Mouse (Mus musculus) cerebellum, postnatal 25 days (tissue): ENCODE data around the gene Nfatc3.

Source experiments
- DNase-seq, 2 experiments: peaks; one replicate each; pipeline ENCODE4 v3.0.0; 2021; ENCODE audit warnings: mixed read lengths in 2 of 2

Nfatc3 gene

GRCm38 (mm10) chr8:106127882-106128410, 69.3 kb downstream of the Nfatc3 start:
- no peak for DNase-seq

- no peak for DNase-seq
These were observed 70.7 kb downstream of the Nfatc3 start for GRCm38 (mm10) chr8:106129232-106129930.

- DNase-seq: no peak
These were observed 71.4 kb downstream of the Nfatc3 start for GRCm38 (mm10) chr8:106129997-106130396.

- no peak for DNase-seq
These were observed 71.9 kb downstream of the Nfatc3 start for GRCm38 (mm10) chr8:106130505-106130904.

- DNase-seq: no peak
These were observed 72.4 kb downstream of the Nfatc3 start for GRCm38 (mm10) chr8:106131021-106131420.

- no peak for DNase-seq
These were observed 73.0 kb downstream of the Nfatc3 start for GRCm38 (mm10) chr8:106131488-106132222.

GRCm38 (mm10) chr8:106132356-106132755, 73.7 kb downstream of the Nfatc3 start:
- DNase-seq: no peak

- no peak for DNase-seq
These were observed 74.9 kb downstream of the Nfatc3 start for GRCm38 (mm10) chr8:106133526-106133925.

- no peak for DNase-seq
These were observed 75.3 kb downstream of the Nfatc3 start for GRCm38 (mm10) chr8:106133946-106134345.

- DNase-seq: no peak
These were observed 76.3 kb downstream of the Nfatc3 start for GRCm38 (mm10) chr8:106134751-106135571.

- no peak for DNase-seq
These were observed 77.0 kb downstream of the Nfatc3 start for GRCm38 (mm10) chr8:106135672-106136071.

- DNase-seq: no peak
These were observed 77.8 kb downstream of the Nfatc3 start, which contains the start of gene Esrp2 for GRCm38 (mm10) chr8:106136156-106137130. TSS of gene Esrp2 (minus strand) at chr8:106136974.

GRCm38 (mm10) chr8:106137218-106137905, 78.7 kb downstream of the Nfatc3 start:
- DNase-seq: no peak

- DNase-seq: peak; percentile 59 to 68
These were observed 79.4 kb downstream of the Nfatc3 start for GRCm38 (mm10) chr8:106137906-106138477.

GRCm38 (mm10) chr8:106138616-106139015, 80.0 kb downstream of the Nfatc3 start:
- no peak for DNase-seq

- no peak for DNase-seq
These were observed 81.6 kb downstream of the Nfatc3 start for GRCm38 (mm10) chr8:106140191-106140590.

GRCm38 (mm10) chr8:106140769-106141168, 82.1 kb downstream of the Nfatc3 start:
- DNase-seq: peak; percentile 87 to 88

- no peak for DNase-seq
These were observed 86.7 kb downstream of the Nfatc3 start for GRCm38 (mm10) chr8:106145331-106145730.

GRCm38 (mm10) chr8:106146014-106146413, 87.4 kb downstream of the Nfatc3 start:
- no peak for DNase-seq

GRCm38 (mm10) chr8:106147868-106148565, 89.4 kb downstream of the Nfatc3 start:
- DNase-seq: no peak
